Mouse (Mus musculus) spleen, adult 2 months (tissue): ENCODE data around the gene Htatip2.

Source experiments
- CTCF ChIP-seq: fragments of 200-500 bp; IDR thresholded peaks from 2 replicates; pipeline ENCODE4 v1.5.1; 2011; ENCODE audit warnings: mild to moderate bottlenecking, inconsistent platforms; ENCODE audit not compliant: insufficient read depth, insufficient read length, insufficient replicate concordance; ENCODE audit errors: extremely low read depth
- POLR2A ChIP-seq: fragments of 200-500 bp; IDR thresholded peaks from 2 replicates; pipeline ENCODE4 v1.6.1; 2011; ENCODE audit warnings: low read depth, low read length, inconsistent platforms

DNA sequence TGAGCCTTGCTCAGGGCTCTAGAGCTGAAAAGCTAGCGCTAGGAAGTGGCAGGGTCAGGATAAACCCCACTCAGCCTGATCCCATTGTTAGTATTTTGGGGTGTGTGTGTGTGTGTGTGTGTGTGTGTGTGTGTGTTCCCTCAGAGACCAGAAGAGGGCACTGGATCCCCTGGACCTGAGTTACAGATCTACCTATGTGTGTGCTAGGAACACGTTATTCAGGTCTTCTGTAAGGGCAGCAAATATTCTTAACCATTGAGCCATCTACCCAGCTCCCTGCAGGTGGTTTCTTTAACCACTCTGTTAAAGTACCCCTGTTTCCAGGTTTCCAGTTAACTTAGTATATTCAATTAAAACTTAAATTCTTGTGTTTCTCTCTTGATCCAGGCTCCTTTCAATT lies 15.5 kb downstream of the Htatip2 start:
- TF ChIP-seq CTCF (no peak), POLR2A (no peak)
